Mouse (Mus musculus) erythroblast, embryonic 14.5 days (primary cell): ENCODE measurements around the gene Fndc7. TPM values are rescaled to one million over a fixed set of nuclear protein-coding genes. Genes with fewer than 3 reads are reported as not detected.

ENCODE experiments used
- H3K27me3 ChIP-seq: 2 replicates; pipeline ENCODE4 v1.6.1; 2012; ENCODE audit warnings: inconsistent platforms; ENCODE audit not compliant: control insufficient read depth
- H3K36me3 ChIP-seq: 2 replicates; pipeline ENCODE4 v1.6.1; 2012; ENCODE audit warnings: mild to moderate bottlenecking, inconsistent platforms; ENCODE audit not compliant: control insufficient read depth
- H3K4me1 ChIP-seq: 2 replicates; pipeline ENCODE4 v1.6.1; 2012; ENCODE audit warnings: inconsistent platforms; ENCODE audit not compliant: control insufficient read depth
- H3K4me3 ChIP-seq: replicated peaks from 2 replicates; pipeline ENCODE3; 2012; ENCODE audit warnings: moderate library complexity, mild to moderate bottlenecking, inconsistent platforms
- H3K9me3 ChIP-seq: 2 replicates; pipeline ENCODE4 v1.6.1; 2012; ENCODE audit warnings: low read length, inconsistent platforms, mixed read lengths; ENCODE audit not compliant: control insufficient read depth
- GATA1 ChIP-seq: IDR thresholded peaks from 2 replicates; pipeline ENCODE4 v1.6.1; 2012; ENCODE audit warnings: low read length, inconsistent platforms, mixed read lengths
- TAL1 ChIP-seq: IDR thresholded peaks from 3 replicates; pipeline ENCODE4 v1.6.1; 2012; ENCODE audit warnings: low read length, inconsistent platforms, mixed read lengths
- polyA plus RNA-seq: library from polyadenylated mRNA; stranded (reverse); fragments of >175 nt; gene quantifications from 2 replicates; pipeline ENCODE4 v1.2.3, GENCODE M21; 2012

Fndc7 gene
- polyA plus RNA-seq, 1 experiment: not detected

GRCm38 (mm10) chr3:108831750-108832149 is 58.1 kb downstream of the Fndc7 start:
- Histone ChIP-seq H3K4me3 (no peak overlapping the region), H3K36me3 (peaks cover 43% of the 10 kb centered on the region), H3K27me3 (no peaks in the 10 kb centered on the region), H3K9me3 (no peaks in the 10 kb centered on the region), H3K4me1 (no peaks in the 10 kb centered on the region; the same call in 1 of the 2 replicates)
- TF ChIP-seq GATA1 (no peak), TAL1 (no peak)

- no peaks in the 10 kb centered on the region for H3K9me3 ChIP-seq
- TF ChIP-seq TAL1: no peak
- no peak for TF ChIP-seq GATA1
- no peaks in the 10 kb centered on the region for H3K4me1 ChIP-seq
- no peaks in the 10 kb centered on the region for H3K27me3 ChIP-seq
- peaks cover 48% of the 10 kb centered on the region for H3K36me3 ChIP-seq
- no peak overlapping the region for H3K4me3 ChIP-seq
Measured at GRCm38 (mm10) chr3:108830493-108830892, 59.3 kb downstream of the Fndc7 start.

GRCm38 (mm10) chr3:108815631-108816030 is 74.2 kb downstream of the Fndc7 start:
- H3K4me3 ChIP-seq: no peak overlapping the region
- TF ChIP-seq GATA1: no peak
- no peaks in the 10 kb centered on the region for H3K9me3 ChIP-seq
- H3K4me1 ChIP-seq: no peaks in the 10 kb centered on the region
- H3K36me3 ChIP-seq: peaks cover 62% of the 10 kb centered on the region
- H3K27me3 ChIP-seq: no peaks in the 10 kb centered on the region

GRCm38 (mm10) chr3:108810747-108811263 is 79.0 kb downstream of the Fndc7 start:
- Histone ChIP-seq H3K4me3 (no peak overlapping the region), H3K4me1 (no peaks in the 10 kb centered on the region), H3K9me3 (no peaks in the 10 kb centered on the region), H3K27me3 (no peaks in the 10 kb centered on the region), H3K36me3 (peaks cover 68% of the 10 kb centered on the region)
- no peak for TF ChIP-seq TAL1
- TF ChIP-seq GATA1: no peak

GRCm38 (mm10) chr3:108805622-108806021 is 84.2 kb downstream of the Fndc7 start:
- Histone ChIP-seq H3K9me3 (no peaks in the 10 kb centered on the region), H3K36me3 (peaks cover 83% of the 10 kb centered on the region)

More at GRCm38 (mm10) chr3:108805622-108806021, 84.2 kb downstream of the Fndc7 start:
- Histone ChIP-seq H3K4me3 (no peak overlapping the region), H3K4me1 (no peaks in the 10 kb centered on the region), H3K27me3 (no peaks in the 10 kb centered on the region)
- TF ChIP-seq GATA1: no peak
- TF ChIP-seq TAL1: no peak

Other genes with a start within 250 kb of the Fndc7 start
- 0.74 and 0.84 TPM in 2 replicates for gene Clcc1, start 236.1 kb downstream of the Fndc7 start, polyA plus RNA-seq
- gene Gpsm2, start 167.7 kb downstream of the Fndc7 start, polyA plus RNA-seq: 2.1 and 2.9 TPM in 2 replicates
- gene Aknad1, start 150.3 kb downstream of the Fndc7 start, polyA plus RNA-seq: 0.01 and 0.04 TPM in 2 replicates
- 0.14 and 0.74 TPM in 2 replicates for gene Stxbp3, start 49.5 kb downstream of the Fndc7 start, polyA plus RNA-seq
- gene Prpf38b, start 21.7 kb upstream of the Fndc7 start, polyA plus RNA-seq: 6.5 and 6.8 TPM in 2 replicates
- not detected in 2 replicates for gene Henmt1, start 49.9 kb upstream of the Fndc7 start, polyA plus RNA-seq
- gene Gm9857, start 50.4 kb upstream of the Fndc7 start, polyA plus RNA-seq: not detected in 2 replicates
- 0.01 TPM in 1 of 2 replicates, not detected in the other for gene Fam102b, start 137.6 kb upstream of the Fndc7 start, polyA plus RNA-seq
- gene Slc25a54, start 190.5 kb upstream of the Fndc7 start, polyA plus RNA-seq: not detected in 2 replicates
- 0.03 and 0.05 TPM in 2 replicates for gene Slc25a24, start 233.1 kb upstream of the Fndc7 start, polyA plus RNA-seq